Mouse (Mus musculus): ENCODE results near the gene Bbs7. TPM values are rescaled to one million over a fixed set of nuclear protein-coding genes. Genes with fewer than 3 reads are reported as not detected.

Bbs7 gene
- polyA plus RNA-seq, 1 experiment, result 0.62 TPM

GRCm38 (mm10) chr3:36571827-36572378 is 41.4 kb downstream of the Bbs7 start, which contains the start of gene Ccna2:
TSS of gene Ccna2 (minus strand) at chr3:36572150.
- H3K36me3 ChIP-seq (ENCODE audit: control insufficient read depth, insufficient read depth, low read length), result no peaks in the 10 kb centered on the region
- TF ChIP-seq CTCF (IDR thresholded peaks at IDR 0.05; ENCODE audit: extremely low read depth, insufficient read depth, insufficient read length, insufficient replicate concordance) (peak; percentile 57; the same call in 1 of the 2 replicates), POLR2A (IDR thresholded peaks at IDR 0.05; ENCODE audit: low read depth, low read length) (no peak)
- peak within 1 kb of the TSS; percentile 72 for H3K27ac ChIP-seq (ENCODE audit: insufficient read depth, low read length)
- under 1% methylated on average over 58 of the region's 60 CpGs for WGBS
- no peaks in the 10 kb centered on the region for H3K27me3 ChIP-seq (ENCODE audit: control insufficient read depth, insufficient read depth, low read length)
- peak within 1 kb of the TSS; percentile 67 for H3K4me3 ChIP-seq (ENCODE audit: extremely low read depth, insufficient read depth, insufficient read length)
- peaks cover 8% of the 10 kb centered on the region for H3K4me1 ChIP-seq (ENCODE audit: control insufficient read depth, insufficient read depth, insufficient read length)
- DNase-seq (ENCODE audit: low read depth in 1 of 2, low spot score in 2 of 2), result peak; percentile 93 to 96

GRCm38 (mm10) chr3:36571361-36571826 is 41.9 kb downstream of the Bbs7 start:
- Histone ChIP-seq H3K36me3 (ENCODE audit: control insufficient read depth, insufficient read depth, low read length) (peaks cover 2% of the 10 kb centered on the region), H3K4me3 (ENCODE audit: extremely low read depth, insufficient read depth, insufficient read length) (peak overlapping the region; percentile 67), H3K27ac (ENCODE audit: insufficient read depth, low read length) (no peak overlapping the region), H3K4me1 (ENCODE audit: control insufficient read depth, insufficient read depth, insufficient read length) (peaks cover 8% of the 10 kb centered on the region), H3K27me3 (ENCODE audit: control insufficient read depth, insufficient read depth, low read length) (no peaks in the 10 kb centered on the region)
- under 1% methylated on average over 46 of the region's 46 CpGs for WGBS
- TF ChIP-seq CTCF (IDR thresholded peaks at IDR 0.05; ENCODE audit: extremely low read depth, insufficient read depth, insufficient read length, insufficient replicate concordance) (no peak), POLR2A (IDR thresholded peaks at IDR 0.05; ENCODE audit: low read depth, low read length) (no peak)
- no peak for DNase-seq (ENCODE audit: low read depth in 1 of 2, low spot score in 2 of 2)

GRCm38 (mm10) chr3:36569836-36570235 is 43.4 kb downstream of the Bbs7 start:
- TF ChIP-seq CTCF (IDR thresholded peaks at IDR 0.05; ENCODE audit: extremely low read depth, insufficient read depth, insufficient read length, insufficient replicate concordance) (no peak), POLR2A (IDR thresholded peaks at IDR 0.05; ENCODE audit: low read depth, low read length) (no peak)
- H3K27ac ChIP-seq (ENCODE audit: insufficient read depth, low read length), result no peak overlapping the region
- no peak for DNase-seq (ENCODE audit: low read depth in 1 of 2, low spot score in 2 of 2)

GRCm38 (mm10) chr3:36563666-36564065 is 49.6 kb downstream of the Bbs7 start:
- Histone ChIP-seq H3K27me3 (ENCODE audit: control insufficient read depth, insufficient read depth, low read length) (no peaks in the 10 kb centered on the region), H3K4me1 (ENCODE audit: control insufficient read depth, insufficient read depth, insufficient read length) (no peaks in the 10 kb centered on the region), H3K36me3 (ENCODE audit: control insufficient read depth, insufficient read depth, low read length) (peaks cover 26% of the 10 kb centered on the region), H3K4me3 (ENCODE audit: extremely low read depth, insufficient read depth, insufficient read length) (no peak overlapping the region), H3K27ac (ENCODE audit: insufficient read depth, low read length) (no peak overlapping the region)
- no peak for DNase-seq (ENCODE audit: low read depth in 1 of 2, low spot score in 2 of 2)
- no peak for TF ChIP-seq CTCF (IDR thresholded peaks at IDR 0.05; ENCODE audit: extremely low read depth, insufficient read depth, insufficient read length, insufficient replicate concordance)
- TF ChIP-seq POLR2A (IDR thresholded peaks at IDR 0.05; ENCODE audit: low read depth, low read length), result no peak
- WGBS, result 91% methylated on average over 3 of the region's 3 CpGs

More at GRCm38 (mm10) chr3:36569836-36570235, 43.4 kb downstream of the Bbs7 start:
- no peak overlapping the region for H3K4me3 ChIP-seq (ENCODE audit: extremely low read depth, insufficient read depth, insufficient read length)
- 77% methylated on average over 5 of the region's 5 CpGs for WGBS
- no peaks in the 10 kb centered on the region for H3K27me3 ChIP-seq (ENCODE audit: control insufficient read depth, insufficient read depth, low read length)
- peaks cover 6% of the 10 kb centered on the region for H3K36me3 ChIP-seq (ENCODE audit: control insufficient read depth, insufficient read depth, low read length)
- H3K4me1 ChIP-seq (ENCODE audit: control insufficient read depth, insufficient read depth, insufficient read length), result peaks cover 8% of the 10 kb centered on the region

GRCm38 (mm10) chr3:36559606-36560005 is 53.7 kb downstream of the Bbs7 start:
- DNase-seq (ENCODE audit: low read depth in 1 of 2, low spot score in 2 of 2), result no peak
- TF ChIP-seq CTCF (IDR thresholded peaks at IDR 0.05; ENCODE audit: extremely low read depth, insufficient read depth, insufficient read length, insufficient replicate concordance), result no peak
- no peak for TF ChIP-seq POLR2A (IDR thresholded peaks at IDR 0.05; ENCODE audit: low read depth, low read length)
- WGBS, result 73% methylated on average over 4 of the region's 4 CpGs
- no peaks in the 10 kb centered on the region for H3K27me3 ChIP-seq (ENCODE audit: control insufficient read depth, insufficient read depth, low read length)
- no peak overlapping the region for H3K4me3 ChIP-seq (ENCODE audit: extremely low read depth, insufficient read depth, insufficient read length)
- H3K4me1 ChIP-seq (ENCODE audit: control insufficient read depth, insufficient read depth, insufficient read length), result no peaks in the 10 kb centered on the region
- H3K36me3 ChIP-seq (ENCODE audit: control insufficient read depth, insufficient read depth, low read length), result peaks cover 27% of the 10 kb centered on the region
- no peak overlapping the region for H3K27ac ChIP-seq (ENCODE audit: insufficient read depth, low read length)

GRCm38 (mm10) chr3:36557601-36558000 is 55.7 kb downstream of the Bbs7 start:
- WGBS, result 88% methylated on average over 1 of the region's 1 CpGs
- Histone ChIP-seq H3K27ac (ENCODE audit: insufficient read depth, low read length) (no peak overlapping the region), H3K4me3 (ENCODE audit: extremely low read depth, insufficient read depth, insufficient read length) (no peak overlapping the region), H3K27me3 (ENCODE audit: control insufficient read depth, insufficient read depth, low read length) (no peaks in the 10 kb centered on the region), H3K36me3 (ENCODE audit: control insufficient read depth, insufficient read depth, low read length) (peaks cover 19% of the 10 kb centered on the region), H3K4me1 (ENCODE audit: control insufficient read depth, insufficient read depth, insufficient read length) (no peaks in the 10 kb centered on the region)
- no peak for DNase-seq (ENCODE audit: low read depth in 1 of 2, low spot score in 2 of 2)
- TF ChIP-seq POLR2A (IDR thresholded peaks at IDR 0.05; ENCODE audit: low read depth, low read length) (no peak), CTCF (IDR thresholded peaks at IDR 0.05; ENCODE audit: extremely low read depth, insufficient read depth, insufficient read length, insufficient replicate concordance) (no peak)

GRCm38 (mm10) chr3:36552406-36553047 is 60.8 kb downstream of the Bbs7 start, which contains the start of gene Exosc9:
TSS of gene Exosc9 (plus strand) at chr3:36552606.
- Histone ChIP-seq H3K4me3 (ENCODE audit: extremely low read depth, insufficient read depth, insufficient read length) (peak within 1 kb of the TSS; percentile 84), H3K27ac (ENCODE audit: insufficient read depth, low read length) (no peak within 1 kb of the TSS), H3K36me3 (ENCODE audit: control insufficient read depth, insufficient read depth, low read length) (peaks cover 4% of the 10 kb centered on the region; the same call in 1 of the 2 replicates), H3K4me1 (ENCODE audit: control insufficient read depth, insufficient read depth, insufficient read length) (peaks cover 4% of the 10 kb centered on the region; the same call in 1 of the 2 replicates), H3K27me3 (ENCODE audit: control insufficient read depth, insufficient read depth, low read length) (no peaks in the 10 kb centered on the region)
- WGBS, result under 1% methylated on average over 39 of the region's 39 CpGs
- DNase-seq (ENCODE audit: low read depth in 1 of 2, low spot score in 2 of 2), result peak; percentile 66 to 91
- no peak for TF ChIP-seq CTCF (IDR thresholded peaks at IDR 0.05; ENCODE audit: extremely low read depth, insufficient read depth, insufficient read length, insufficient replicate concordance)
- peak; percentile 6 for TF ChIP-seq POLR2A (IDR thresholded peaks at IDR 0.05; ENCODE audit: low read depth, low read length)

Data from spleen, adult 2 months (tissue).